Mouse (Mus musculus): ENCODE data around the gene Tmem108. TPM values are rescaled to one million over a fixed set of nuclear protein-coding genes. Genes with fewer than 3 reads are reported as not detected.

The Tmem108 gene
- total RNA-seq, 4 experiments from 2014 or later: not detected

GRCm38 (mm10) chr9:103459839-103460238, 301.8 kb downstream of the Tmem108 start:
- no peak for DNase-seq (ENCODE audit: low spot score in 2 of 2)

- DNase-seq (ENCODE audit: low spot score in 2 of 2): no peak
Measured at GRCm38 (mm10) chr9:103459307-103459706, 302.3 kb downstream of the Tmem108 start.

DNA sequence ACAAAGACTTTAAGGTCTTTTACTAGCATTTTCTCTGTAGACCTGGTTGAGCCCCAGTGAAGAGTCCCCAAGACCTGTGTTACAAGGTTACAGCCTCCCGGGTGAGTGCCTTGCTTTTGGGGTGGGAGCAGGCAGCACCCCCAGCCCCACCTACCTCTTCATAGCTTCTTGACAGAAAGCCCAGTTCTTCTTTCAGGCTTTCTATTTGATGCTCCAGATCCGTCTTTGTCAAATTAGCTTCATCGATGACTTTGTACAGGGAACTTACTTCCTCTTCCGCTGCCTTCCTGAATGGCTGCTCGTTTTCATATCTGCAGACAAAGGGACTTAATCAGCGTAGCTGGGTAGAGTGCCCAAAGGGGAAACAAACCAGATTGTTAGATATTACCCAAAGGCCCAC, 312.0 kb downstream of the Tmem108 start:
- no peak for DNase-seq (ENCODE audit: low spot score in 2 of 2)

DNA sequence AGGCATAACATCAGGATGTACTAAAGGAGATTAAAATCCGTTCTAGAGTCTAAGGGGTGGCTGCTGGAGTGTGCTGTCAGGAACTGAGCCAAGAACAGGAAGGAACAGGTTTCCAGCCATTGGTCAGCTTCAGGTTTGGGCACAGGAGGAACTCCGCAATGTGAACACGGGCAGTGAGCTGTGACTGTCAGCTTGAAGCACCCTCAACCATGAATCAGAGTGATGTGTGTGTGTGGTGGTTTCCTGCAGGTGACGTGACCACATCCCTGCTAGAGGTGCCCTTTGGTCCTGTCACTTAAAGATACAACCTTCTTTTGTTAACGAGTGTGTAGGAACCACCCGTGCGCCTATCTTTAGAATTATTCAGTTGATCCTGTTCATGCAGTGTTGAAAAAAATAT, 312.5 kb downstream of the Tmem108 start:
- no peak for DNase-seq (ENCODE audit: low spot score in 2 of 2)

- no peak for DNase-seq (ENCODE audit: low spot score in 2 of 2)
Measured at GRCm38 (mm10) chr9:103444656-103445055, 317.0 kb downstream of the Tmem108 start.

GRCm38 (mm10) chr9:103443824-103444185, 317.8 kb downstream of the Tmem108 start:
- DNase-seq (ENCODE audit: low spot score in 2 of 2): no peak

DNA sequence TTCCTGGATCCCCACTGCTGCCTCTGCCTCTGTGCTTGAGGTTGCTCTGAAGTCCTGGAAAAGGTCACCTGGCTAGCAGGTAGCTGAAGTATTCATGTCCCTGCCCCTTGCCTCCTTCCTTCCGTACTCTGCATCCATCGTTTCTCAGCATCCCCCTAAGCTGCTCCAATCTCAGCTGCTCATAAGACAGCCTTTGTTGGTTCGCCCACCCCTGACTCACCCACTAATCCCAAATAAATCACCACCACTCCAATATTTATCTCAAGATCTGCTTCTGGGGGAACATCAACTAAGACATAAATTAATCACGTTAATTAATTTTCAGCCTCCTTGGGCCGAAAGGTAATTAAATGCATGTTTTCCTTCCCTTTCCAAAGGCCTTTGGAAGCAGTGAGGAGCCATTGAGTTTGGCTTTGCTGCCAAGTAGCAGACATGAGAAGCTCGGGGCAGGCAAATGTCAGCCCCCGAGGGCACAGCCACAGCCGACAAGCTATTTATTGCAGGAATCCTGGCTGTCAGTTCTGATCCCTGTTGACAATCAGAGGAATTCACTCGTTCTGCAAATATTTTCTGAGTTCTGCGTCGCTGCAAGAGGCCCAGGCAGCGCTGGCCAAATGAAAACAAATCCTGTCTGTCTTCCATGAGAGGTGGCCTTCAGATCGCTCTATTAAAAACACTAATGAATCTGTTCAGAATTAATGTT, 318.4 kb downstream of the Tmem108 start:
- DNase-seq (ENCODE audit: low spot score in 2 of 2): peak in 1 of 2 experiments; percentile 20

GRCm38 (mm10) chr9:103440597-103440996, 321.0 kb downstream of the Tmem108 start:
- no peak for DNase-seq (ENCODE audit: low spot score in 2 of 2)

DNA sequence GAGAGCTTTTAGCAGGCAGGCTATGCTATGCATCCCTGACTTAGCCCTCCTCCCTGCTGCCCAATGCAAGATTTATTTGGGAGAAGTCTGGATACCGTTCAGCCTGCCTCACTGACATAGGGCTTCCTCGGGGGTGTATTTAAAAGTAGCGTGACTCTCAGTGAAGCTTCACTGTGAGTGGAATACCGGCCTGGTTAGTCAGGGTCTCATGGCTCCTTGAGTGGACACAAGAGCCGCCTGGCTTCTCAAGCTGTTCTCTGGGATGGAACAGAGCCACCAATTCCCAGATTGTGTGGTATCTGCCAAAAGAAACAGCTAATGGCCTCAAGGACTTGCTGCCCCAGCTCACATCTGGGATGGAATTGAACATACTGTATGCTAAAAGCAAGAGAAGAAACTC, 324.5 kb downstream of the Tmem108 start:
- no peak for DNase-seq (ENCODE audit: low spot score in 2 of 2)

GRCm38 (mm10) chr9:103434116-103434515, 327.5 kb downstream of the Tmem108 start:
- DNase-seq (ENCODE audit: low spot score in 2 of 2): no peak

Other genes with a start within 250 kb of the Tmem108 start
- gene Nphp3, start 240.7 kb upstream of the Tmem108 start, total RNA-seq (2022): 1 to 10 TPM in 3 of 4 experiments, under 1 TPM in 1; 0.99 to 2.7 (median 1.1) TPM

Data from gastrocnemius, adult 8-10 months (tissue).